Mouse (Mus musculus) urinary bladder, postnatal 14 days (tissue): Measurements from ENCODE around the gene Gpc6.
"Not testable (repeated sequence)": the region's sequence is repeated elsewhere in the genome, so short reads cannot be mapped to it uniquely, and the experiment has no call there.

Experiments used
- DNase-seq: peaks from one replicate; pipeline ENCODE4 v3.0.0; 2021; ENCODE audit warnings: low spot score

The Gpc6 gene

GRCm38 (mm10) chr14:117369331-117369866 is 444.3 kb downstream of the Gpc6 start:
- DNase-seq = no peak

DNA sequence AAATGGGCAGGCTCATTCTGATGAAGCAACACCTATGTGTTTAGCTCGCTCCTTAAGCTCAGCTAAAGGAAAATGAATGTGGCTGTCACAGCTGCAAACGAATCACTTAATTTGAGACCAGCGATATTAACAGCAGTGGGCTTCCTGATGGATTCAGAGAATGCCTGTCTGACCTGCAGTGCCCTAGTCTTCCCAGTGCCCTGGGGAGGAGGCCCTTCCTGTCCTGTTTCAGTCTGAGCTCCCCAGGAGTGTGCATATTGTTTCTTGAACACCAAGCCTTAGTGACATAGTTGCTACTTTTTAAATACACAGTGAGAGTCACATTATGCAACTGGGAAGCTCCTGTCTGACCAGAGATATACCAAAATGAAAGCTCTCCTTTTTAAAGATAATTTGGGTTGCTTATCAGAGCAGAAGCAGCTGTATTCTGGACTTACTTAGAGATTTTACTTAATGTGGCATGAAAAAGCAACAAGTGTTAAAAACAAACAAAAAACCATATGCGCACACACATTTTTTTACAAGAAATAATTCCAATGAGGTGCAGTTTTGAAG is 451.8 kb downstream of the Gpc6 start:
- no peak for DNase-seq

GRCm38 (mm10) chr14:117379979-117380378 is 454.9 kb downstream of the Gpc6 start:
- DNase-seq = no peak

- no peak for DNase-seq
Observed at GRCm38 (mm10) chr14:117383188-117383587, 458.1 kb downstream of the Gpc6 start.

- peak; percentile 8 for DNase-seq
Observed at GRCm38 (mm10) chr14:117384096-117384770, 459.1 kb downstream of the Gpc6 start.

- DNase-seq = no peak
Observed at GRCm38 (mm10) chr14:117385731-117386270, 460.7 kb downstream of the Gpc6 start.

DNA sequence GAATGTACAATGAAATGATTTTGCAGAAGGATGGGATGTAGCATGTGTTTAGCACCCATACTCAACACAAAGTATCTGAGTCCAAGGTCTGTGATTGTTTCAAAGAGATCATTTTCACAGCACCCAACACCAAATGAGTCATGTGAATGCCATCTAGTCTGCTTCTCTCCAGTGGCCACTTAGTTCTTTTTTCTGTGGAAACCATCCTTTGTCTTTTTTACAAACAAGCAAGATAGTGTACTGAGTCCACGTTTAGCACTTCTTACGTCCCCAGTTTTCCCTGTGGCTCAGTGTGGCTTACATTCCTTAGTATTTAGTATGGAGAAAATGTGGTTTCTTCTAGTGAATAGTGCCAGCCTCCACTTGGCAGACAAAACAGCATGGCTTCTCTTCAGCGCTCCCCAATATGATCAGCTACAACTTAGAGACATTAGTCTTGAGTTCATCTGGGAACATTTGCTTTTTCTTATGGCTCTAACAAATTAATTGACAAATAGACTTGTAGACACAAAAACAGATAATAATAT is 465.7 kb downstream of the Gpc6 start:
- no peak for DNase-seq

DNA sequence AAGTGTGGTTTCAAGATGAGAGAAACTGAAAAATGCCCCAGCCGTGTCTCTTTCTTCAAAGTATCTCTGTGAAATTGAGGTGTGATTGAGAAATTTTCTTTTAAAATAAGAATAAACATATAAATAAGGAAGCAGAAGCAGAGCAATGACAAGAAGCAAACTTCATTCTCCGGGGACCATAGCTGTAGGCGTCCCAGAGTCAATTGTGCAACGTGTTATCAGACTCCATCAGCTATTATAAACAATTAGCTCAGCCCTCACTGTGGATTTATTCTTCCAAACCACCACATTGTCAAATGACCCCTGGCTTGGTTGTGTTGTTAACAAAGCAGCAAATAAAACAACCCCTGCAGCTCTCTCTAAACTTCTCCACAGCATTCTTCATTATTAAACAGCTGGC is 466.3 kb downstream of the Gpc6 start:
- no peak for DNase-seq

DNA sequence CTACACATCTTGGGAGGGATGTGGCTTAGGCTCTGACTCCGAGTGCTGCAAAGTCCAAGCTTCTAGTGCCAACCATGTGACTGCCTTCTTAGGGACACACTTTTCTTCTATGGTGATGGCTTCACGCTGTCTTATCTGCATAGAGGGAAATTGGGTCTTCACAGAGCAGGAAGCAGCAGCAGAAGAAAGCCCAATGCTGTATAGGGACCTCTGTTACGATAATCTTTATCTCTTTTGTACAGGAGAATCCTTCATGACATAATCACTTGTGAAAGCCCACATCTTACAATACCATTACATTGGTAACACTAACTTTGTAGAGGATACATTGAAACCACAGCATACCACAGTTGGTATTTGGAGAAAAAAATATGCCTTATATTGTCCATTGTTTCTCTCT is 472.1 kb downstream of the Gpc6 start:
- no peak for DNase-seq

DNA sequence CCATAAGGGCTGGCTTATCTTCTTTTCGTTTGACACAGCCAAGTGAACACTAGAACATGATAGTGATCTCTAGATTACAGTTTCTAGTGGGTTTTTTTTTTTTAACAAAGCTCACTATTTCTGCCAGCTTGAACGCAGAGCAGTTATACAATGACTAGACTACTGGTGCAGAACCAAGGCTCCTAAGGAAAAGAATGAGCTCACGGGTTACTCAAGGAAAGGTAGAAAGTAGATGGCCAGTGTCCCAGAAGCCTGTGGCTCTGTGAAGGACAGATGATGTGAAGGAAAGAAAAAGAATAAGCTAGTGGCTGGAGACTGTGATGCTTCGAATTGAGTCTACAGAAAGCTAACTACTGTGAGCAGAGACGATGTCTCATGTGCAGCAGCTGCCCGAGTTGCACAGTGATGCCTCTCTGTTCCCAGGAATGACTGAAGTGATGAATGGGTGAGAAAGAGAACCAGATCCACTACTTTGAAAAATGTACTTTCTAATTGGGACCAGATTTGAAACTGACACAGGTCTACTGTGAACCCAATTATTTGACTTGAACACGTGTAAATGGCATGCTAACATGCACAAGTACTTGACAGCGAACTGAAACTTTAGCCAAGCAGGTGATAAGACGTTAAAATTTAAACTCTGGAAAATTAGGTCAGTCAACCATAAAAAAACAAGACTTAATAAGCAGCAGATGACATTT is 482.9 kb downstream of the Gpc6 start:
- DNase-seq = no peak

DNA sequence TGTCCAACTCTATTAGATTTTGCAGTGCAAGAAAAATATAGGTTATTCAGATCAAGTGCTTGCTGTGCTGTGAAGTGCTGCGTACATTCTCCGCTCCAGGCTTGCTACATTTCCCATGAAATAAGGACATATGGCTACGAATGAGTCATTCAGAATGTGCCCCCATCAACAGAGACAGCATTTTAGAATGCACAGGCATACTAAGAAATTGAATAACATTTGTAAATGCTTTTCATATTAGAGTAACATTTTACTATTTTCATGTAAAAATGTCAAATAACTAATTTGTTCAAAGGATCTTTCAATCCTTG is 483.4 kb downstream of the Gpc6 start:
- DNase-seq = no peak

DNA sequence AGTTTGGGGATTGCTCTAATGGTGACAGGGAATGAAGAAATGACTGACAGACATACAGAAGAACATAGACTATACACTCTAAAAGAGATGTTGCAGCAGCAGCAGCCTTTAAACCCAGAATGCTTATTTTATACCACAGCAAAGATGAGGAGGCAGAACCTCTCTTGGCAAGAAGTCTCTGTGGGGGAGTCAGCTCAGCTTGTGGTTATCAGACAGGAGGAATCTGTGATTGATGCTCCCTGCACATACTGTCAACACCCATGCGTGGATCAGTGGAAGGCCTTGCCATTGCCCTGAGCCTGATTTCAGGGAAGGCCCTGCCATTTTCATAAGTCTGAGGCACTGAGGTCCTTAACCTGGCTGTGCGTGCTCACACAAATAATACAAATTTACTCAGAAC is 484.7 kb downstream of the Gpc6 start:
- DNase-seq = no peak

DNA sequence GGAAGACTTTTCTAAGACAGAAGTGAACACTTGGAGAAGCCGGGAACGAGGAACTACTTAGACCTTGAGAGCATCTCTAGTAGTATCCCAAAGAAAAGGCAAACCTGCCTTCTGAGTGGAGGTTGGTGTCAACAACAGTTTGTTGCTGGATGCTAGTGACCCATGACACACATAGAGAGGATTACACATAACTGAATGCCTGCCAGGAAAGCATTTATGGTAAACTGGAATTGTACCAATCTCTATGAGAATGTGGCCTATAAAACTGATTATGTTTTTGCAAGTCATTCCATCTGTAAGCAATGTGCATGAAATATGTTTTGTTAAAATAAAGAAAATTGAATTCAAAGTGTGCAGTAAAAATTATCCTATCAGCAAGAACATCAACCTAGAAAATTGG is 485.4 kb downstream of the Gpc6 start:
- DNase-seq = no peak

- DNase-seq = no peak
Observed at GRCm38 (mm10) chr14:117415045-117415444, 489.9 kb downstream of the Gpc6 start.

DNA sequence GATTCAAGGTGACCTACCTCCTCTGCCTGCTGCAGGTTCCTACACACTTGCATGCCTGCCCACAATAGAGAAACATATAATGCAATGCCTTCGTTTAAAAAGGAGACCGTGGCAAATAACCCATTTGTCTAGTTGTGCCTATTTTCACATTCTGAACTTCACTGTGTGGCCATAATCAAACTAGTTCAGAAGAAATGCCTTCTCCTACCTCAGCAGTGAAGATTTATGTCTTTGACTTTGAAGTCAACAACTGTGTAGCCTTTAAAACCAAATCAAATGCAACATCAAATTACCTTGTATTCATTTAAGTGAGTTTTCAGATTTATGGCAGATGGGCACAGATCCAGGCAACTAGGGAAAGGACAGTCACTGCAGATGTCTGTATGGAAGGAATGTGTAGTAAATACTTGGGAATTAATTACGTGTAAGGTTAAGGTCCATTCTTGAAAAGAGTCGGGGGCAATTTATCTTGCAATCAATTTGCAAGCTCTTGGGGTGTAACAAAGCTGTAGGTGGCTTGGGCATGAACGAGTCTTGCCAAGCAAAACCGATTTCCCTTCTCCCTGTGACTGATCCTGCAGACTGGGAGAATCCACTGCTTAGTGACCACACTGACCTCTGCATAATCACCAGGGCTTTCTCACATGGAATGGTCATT is 494.6 kb downstream of the Gpc6 start:
- DNase-seq = no peak

- DNase-seq = no peak
Observed at GRCm38 (mm10) chr14:117421170-117421569, 496.1 kb downstream of the Gpc6 start.

DNA sequence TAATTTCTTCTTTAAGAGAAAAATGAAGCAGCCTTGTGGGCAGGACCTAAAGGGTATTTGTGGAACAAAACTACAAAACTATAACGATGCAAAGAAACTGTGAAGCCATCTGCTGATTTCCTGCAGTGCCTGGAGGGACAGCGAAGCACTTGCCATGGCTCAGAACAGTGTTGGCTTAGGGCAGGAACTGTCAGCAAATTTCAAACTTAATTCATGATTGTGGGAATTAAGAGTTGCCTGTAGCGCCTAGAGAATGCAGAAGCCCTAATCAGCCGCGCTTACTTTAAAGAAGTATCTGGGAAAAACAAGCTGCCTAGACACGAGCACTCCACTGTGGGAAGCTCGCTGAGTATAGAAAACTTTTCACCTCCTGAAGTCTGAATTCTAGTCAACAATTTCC is 501.0 kb downstream of the Gpc6 start:
- DNase-seq = no peak

DNA sequence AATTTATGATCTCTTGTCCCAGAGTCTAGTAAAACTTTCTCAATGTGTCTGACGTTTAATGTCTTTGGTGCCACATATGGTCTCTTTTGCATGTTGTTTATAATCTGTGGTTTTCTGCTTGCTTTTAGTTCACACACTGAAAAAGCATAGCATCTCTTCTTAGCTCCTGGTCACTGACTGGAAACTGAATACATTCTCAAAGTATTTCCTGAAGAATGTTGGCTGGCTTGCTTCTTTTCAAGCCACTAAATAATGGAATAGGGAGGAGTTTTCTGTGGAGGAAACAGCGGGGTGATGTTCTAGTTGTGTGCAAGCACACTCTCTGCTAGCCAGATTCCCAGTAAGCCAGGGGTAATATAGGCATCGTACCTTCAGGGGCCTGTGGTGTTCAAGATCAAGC is 502.7 kb downstream of the Gpc6 start:
- DNase-seq = no peak

GRCm38 (mm10) chr14:117435739-117436138 is 510.6 kb downstream of the Gpc6 start:
- DNase-seq = no peak

- DNase-seq = not testable (repeated sequence)
Observed at GRCm38 (mm10) chr14:117446675-117447231, 521.6 kb downstream of the Gpc6 start.

DNA sequence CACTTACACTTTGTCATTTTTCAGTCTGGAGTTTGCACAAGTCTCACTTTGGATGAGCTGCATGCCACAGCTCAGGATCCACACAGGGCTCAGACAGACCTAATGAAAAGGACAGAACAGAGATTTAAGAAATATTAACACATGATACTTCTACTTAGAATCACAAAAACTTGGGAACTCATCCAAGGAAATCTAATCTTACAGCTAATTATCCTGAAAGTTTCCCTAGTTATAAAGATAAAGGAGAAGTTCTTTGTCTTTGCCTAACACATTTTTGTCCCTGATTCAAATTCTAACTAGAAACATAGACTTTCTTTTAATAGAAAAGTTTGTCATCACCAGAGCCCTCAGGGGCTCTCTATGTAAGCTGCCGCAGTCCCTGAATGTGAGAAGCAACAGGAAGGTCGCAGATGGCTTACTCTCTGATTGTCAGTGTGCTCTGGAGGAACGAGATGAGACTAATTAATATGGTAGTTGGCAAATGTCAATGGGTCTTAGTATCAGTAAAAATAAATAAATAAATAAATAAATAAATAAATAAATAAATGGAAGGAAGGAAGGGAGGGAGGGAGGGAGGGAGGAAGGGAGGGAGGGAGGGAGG is 526.4 kb downstream of the Gpc6 start:
- no peak for DNase-seq

- no peak for DNase-seq
Observed at GRCm38 (mm10) chr14:117452150-117452549, 527.0 kb downstream of the Gpc6 start.
